Mouse (Mus musculus) embryo, embryonic 11 days (tissue): ENCODE results near the gene Tmem167b.

Experiments
- DNase-seq: peaks from one replicate; pipeline ENCODE4 v3.0.0-alpha.2; 2015

Gene Tmem167b

DNA sequence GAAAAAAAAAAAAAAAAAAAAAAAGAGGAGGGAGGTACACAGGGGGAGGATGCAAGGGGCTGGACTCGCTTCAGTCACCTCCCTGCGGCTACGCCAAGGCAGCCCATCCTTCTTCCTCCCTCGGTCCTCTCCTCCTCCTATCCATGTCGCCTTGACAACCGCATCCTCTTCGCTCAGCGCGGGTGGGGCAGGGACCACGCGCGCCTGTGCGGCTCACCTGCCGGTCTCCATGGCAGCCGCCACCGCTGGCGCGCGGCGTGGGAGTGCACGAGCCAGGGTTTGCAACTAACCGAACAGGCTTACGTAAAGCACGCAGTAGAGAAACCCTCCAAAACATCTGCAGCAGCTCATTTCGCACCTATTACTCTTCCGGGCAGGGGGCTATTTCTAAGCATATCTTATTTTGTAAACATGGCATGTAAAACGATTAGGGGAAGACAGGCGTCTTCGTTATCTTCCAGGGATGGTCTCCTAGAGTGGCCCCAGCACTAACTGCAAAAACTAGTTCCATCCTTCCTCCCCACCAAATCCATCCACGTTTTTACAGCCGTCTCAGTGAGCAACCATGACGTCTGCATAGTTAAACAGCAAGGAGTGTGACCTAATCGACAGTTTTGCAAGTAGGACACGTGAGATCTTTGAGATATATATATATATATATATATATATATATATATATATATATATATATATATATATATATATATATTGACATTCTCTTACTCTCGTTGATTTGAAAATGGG, 25.6 kb downstream of the Tmem167b start, which contains the start of gene 5330417C22Rik:
5330417C22Rik (minus strand) TSS at position 20 of the 744 bp plus-strand sequence.
- peak; percentile 63 for DNase-seq

DNA sequence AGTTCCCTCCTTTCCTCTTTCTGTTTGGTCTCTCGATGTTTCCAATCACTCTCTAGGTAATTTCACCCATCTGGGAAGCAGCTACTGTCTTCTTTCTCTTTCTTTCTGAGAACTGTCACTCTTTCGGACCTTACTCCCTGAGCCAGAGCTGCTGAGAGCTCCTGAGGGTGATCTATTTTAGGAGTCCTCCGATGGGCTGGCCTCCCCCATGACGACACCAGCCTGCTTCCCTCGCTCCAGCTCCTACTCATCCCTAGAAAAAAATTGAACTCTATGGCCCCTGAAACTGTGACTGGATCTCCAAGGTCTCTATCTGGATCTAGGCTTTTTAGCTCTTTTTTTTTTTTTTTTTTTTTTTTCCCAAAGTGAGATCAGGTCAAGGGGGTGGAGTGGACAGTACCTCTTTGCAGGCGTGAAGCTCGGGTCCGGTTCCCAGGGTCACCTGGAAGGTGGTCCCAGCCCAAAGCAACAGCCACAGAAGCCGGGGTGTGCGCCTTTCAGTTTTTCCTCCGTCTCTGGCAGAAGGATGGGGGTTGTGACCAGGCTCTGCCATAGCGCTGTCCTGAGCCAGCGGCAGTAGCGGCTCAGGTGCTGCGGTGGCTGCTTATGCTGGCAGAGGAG, 26.3 kb downstream of the Tmem167b start:
- no peak for DNase-seq

DNA sequence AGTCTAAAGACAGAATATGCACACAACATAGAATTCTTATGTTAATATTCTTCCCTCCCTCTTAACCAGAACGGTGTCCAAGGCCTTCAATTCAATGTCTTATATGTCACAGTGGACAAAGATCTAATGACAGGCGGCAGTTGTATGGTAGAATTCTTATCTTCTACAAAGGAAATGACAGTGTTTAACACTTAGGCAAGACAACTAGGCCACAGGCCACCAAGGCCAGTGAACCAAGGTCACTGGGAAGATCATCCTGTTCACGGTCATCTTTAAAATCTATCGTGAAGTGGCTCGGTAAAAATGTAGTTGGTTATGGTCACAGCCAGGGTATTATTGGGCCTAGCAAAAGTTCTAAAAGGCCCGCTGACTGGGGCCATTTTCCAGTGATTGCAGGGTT, 28.3 kb downstream of the Tmem167b start, which contains the start of gene 1700013F07Rik:
1700013F07Rik (plus strand) TSS at position 200 of the 400 bp plus-strand sequence.
- DNase-seq = no peak

DNA sequence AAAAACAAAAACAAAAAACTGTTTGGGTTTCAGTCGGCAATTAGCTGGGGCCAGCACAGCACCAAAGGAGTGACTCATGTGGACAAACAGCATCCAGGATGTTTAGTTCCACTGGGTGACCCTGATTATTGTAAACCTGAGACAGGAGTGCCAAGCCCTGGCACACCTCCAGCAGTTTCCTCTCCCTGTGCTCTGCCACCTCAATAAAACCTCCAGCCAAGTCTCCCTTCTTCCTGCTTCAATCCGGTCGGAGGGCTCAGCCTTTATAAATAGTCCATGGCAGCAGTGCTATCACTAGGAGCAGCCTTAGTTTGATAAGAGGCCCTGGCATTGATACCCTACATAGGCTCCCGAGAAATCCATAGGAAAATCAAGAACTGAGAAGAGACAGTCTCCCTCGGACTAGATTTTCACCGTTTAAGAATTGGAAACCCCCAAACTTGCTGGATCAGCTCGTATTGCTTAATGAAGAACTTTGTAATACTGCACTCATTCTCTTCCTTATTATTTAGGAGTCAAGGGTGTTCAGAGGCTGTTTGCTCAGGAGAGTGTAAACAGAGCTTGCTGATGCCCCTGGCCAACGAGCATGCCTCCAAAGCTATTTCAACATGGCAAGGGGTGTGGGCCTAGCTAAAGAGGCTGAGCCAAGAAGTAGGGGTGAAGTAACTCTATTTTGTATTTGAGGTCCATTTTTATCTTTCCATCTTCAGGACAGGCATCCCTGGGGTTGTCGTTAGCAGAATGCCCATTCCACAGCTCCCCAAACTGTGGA, 29.0 kb downstream of the Tmem167b start:
- DNase-seq = no peak

DNA sequence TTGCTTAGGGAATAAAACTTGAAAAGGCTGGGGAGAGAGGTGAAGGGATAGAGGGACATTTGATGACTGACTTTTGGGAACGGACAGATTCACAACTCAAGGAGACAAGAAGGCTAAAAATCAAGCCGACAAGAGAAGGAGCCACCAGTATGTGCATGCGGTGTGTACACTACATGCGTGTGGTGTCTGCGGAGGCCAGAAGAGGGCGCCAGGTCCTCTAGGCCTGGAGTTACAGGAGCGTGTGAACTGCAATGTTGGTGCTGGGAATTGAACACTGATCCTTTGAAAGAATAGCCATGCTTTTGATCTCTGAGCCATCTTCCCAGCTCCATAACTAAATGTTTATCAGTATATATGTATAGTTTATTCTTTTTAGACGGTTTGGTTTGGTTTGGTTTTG, 33.8 kb downstream of the Tmem167b start:
- DNase-seq = no peak

DNA sequence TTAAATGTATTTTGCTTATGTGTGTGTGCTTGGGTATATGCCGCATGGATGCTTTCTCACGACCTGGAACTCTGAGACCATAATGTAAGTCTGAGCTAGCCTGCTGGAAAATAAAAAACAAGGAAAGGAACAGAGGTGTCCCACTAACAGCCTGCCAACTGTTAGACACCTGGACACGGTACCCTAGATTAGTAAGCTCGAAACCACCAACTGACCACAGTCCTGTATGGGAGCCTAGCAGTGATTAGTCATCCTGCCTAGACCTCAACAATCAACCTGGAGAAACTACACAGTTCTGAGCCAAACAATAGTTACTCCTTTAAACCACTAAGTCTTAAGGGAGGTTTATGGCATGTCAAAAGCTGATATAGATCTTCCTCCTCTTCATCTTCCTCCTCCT, 38.9 kb downstream of the Tmem167b start:
- DNase-seq = no peak

DNA sequence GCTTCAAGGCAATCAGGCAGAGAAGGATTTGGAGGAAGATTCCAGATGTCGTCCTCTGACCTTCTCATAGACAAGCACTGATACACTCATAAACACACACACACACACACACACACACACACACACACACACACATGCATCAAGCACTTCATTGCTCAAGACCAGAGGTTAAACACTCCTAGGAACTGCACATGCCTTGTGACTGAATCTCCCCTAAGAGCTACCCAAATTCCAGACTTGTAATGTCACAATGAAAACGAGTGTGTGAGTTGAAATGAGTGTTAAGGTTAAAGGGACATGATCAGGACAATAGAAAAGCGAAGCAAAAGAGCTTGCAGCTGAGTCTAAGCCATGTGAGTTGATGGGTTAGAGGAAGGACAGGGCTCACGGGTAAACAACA, 44.0 kb downstream of the Tmem167b start:
- DNase-seq = no peak

DNA sequence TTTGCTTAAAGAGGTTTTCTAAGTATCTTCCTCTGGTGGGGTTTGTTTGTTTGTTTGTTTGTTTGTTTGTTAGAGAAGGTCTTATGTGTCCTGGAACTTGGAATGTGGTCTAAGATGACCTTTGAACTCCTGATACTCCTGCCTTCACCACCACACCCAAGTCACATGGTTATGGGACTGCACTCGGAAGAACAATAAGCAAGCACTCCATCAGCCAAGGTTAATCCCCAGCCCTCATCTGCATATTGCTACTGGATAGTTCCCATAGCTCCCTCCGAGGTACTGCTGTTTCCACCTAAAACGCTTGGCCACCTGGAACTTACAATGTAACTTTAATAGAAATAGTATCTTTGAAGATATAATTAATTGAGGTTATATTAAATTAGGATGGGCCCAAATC, 48.8 kb downstream of the Tmem167b start:
- DNase-seq = no peak

DNA sequence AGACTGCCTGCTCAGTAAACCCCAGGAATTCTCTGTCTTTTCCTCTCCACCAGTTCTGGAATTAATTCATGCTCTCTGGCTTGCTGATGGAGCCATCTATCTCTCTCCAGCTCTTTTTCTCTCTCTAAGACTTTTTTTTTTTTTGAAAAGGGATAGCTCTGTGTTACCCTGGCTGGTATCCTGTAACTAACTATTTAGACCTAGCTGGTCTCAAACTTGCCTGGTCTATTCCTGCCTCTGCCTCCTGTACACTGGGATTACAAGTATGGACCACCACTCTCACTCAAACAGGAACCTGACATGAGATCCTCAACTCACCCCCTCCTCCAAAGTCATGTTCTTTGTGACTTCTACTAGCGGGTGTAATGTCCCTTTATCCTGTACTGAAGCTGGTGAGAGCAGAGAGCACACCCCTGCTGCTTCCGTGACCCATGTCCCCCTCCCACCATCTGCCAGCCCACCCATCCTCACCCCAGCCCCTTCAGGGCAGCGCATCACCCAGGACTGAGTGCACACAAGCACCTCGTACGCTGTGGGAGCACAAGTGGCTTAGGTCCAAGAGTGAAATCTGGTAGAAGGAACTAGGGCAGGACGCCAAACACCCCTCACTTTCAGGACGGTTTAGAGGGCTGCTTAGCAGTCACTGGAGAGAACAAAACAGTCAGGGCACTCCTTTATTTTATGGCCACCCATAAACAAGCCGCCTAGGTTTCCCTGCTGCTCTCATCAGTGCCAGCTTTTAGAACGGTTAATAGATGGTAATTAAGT, 51.4 kb downstream of the Tmem167b start:
- DNase-seq = peak; percentile 31

DNA sequence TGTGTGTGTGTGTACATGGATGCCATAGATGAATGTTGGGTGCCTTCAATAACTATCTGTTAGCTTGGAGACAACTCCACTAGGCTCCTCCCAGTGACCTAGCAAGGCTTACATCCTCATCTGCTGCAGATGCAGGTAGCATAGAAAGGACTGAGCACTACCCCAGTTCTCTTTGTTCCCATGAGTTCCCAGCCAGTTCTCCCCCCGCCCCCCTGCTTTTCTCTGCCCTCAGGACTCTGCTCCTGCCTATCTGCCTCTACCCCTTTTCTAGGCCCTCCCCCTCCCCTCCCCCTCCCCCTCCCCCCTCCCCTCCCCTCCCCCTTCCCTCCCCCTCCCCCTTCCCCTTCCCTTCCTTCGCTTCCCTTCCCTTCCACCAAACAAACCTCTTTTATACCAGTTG, 52.1 kb downstream of the Tmem167b start:
- no peak for DNase-seq

DNA sequence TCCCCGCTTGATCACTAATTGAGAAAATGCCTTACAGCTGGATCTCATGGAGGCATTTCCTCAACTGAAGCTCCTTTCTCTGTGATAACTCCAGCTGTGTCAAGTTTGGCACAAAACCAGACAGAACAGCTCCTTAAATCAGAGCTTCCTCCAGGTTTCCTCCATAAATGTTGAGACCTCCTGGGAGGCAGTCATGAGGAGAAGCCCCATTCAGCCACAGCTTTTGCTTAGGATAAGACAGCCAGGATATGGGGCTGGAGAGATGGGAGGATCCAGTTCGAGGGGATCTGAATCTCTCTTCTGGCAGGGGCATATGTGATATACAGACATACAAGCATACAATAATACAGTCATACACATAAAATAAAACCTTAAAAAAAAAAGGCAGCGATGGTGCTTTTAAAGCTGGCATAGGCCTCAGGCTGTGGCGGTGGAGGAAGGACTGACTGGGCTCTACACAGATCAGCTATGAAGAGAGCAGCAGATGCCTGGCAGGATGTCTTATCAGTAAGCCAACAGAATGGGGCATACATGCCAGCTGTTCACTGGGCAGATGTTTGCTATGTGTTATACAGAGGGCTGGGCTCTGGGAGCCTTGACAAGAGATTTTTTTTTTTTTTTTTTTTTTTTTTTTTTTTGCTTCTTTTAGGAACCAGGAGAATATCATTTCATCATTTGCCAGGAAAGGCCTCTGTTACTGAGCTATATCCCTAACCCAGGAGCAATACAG, 53.4 kb downstream of the Tmem167b start:
- DNase-seq = no peak
